Mouse (Mus musculus) bone marrow, adult 2 months (tissue): Measurements from ENCODE around the gene Zfp185.

Source experiments
- CTCF ChIP-seq: fragments of 200-500 bp; IDR thresholded peaks from 2 replicates; pipeline ENCODE4 v1.5.1; 2011; ENCODE audit warnings: low read length, control low read depth; ENCODE audit not compliant: control insufficient read depth, insufficient read depth
- POLR2A ChIP-seq: fragments of 200-500 bp; IDR thresholded peaks from 2 replicates; pipeline ENCODE4 v1.6.1; 2011; ENCODE audit warnings: low read depth, mild to moderate bottlenecking, control low read depth, low read length, borderline replicate concordance; ENCODE audit not compliant: control insufficient read depth

GRCm38 (mm10) chrX:72985607-72986006, 1.5 kb upstream of the Zfp185 start:
- no peak for TF ChIP-seq POLR2A
- TF ChIP-seq CTCF, result no peak
